Mouse (Mus musculus) cortical plate, adult 2 months (tissue): ENCODE measurements at regions not wholly inside any gene's neighbourhood (a gene's known extent, or its start where the extent isn't known, plus 50 kb on each side); places are given as distances from the start of the nearest gene placed in this dataset.

Source experiments
- CTCF ChIP-seq: fragments of 200-500 bp; IDR thresholded peaks from 2 replicates; pipeline ENCODE4 v1.5.1; 2011; ENCODE audit warnings: mild to moderate bottlenecking, control low read depth, low read length; ENCODE audit not compliant: insufficient read depth; ENCODE audit errors: extremely low read depth
- POLR2A ChIP-seq: fragments of 200-500 bp; IDR thresholded peaks from 2 replicates; pipeline ENCODE4 v1.6.1; 2011; ENCODE audit warnings: mild to moderate bottlenecking, low read length, control low read depth; ENCODE audit not compliant: insufficient read depth; ENCODE audit errors: extremely low read depth

DNA sequence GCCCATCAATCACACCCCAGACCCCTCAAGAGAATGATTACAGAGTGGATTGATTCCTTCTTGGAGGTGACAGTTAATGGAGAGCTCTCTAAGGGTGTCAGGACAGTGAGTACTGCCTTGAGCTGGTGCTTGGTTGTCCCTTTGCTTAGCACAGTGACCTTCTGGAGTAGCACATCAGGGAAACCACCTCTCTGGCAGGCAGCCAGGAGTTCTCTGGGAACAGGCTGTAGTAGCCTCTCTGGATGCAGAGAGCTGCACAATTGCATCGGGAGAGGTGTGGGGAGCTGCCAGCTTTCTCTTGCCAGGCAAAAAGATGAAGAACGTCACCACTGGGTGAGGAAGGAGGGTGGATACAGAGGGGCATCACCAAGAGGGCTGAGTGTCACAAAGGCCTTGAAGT lies 84.0 kb upstream of the Max start:
- TF ChIP-seq CTCF (no peak), POLR2A (no peak)
